Mouse (Mus musculus) thymus, adult 2 months (tissue): Measurements from ENCODE around the gene Lsamp. TPM values are rescaled to one million over a fixed set of nuclear protein-coding genes. Genes with fewer than 3 reads are reported as not detected.

Source experiments
- DNase-seq: peaks from one replicate; pipeline ENCODE4 v3.0.0; 2021
- H3K27ac ChIP-seq: fragments of 200-500 bp; 2 replicates; pipeline ENCODE4 v1.5.1; 2012; ENCODE audit warnings: low read length, control low read depth; ENCODE audit not compliant: control insufficient read depth, insufficient read depth
- H3K27me3 ChIP-seq: fragments of 200-500 bp; 2 replicates; pipeline ENCODE4 v1.6.1; 2012; ENCODE audit warnings: mild to moderate bottlenecking, low read length, moderate library complexity, mixed read lengths; ENCODE audit not compliant: control insufficient read depth, insufficient read depth
- H3K36me3 ChIP-seq: fragments of 200-500 bp; 2 replicates; pipeline ENCODE4 v1.6.1; 2012; ENCODE audit warnings: mild to moderate bottlenecking, low read length, moderate library complexity; ENCODE audit not compliant: control insufficient read depth, insufficient read depth
- H3K4me1 ChIP-seq: fragments of 200-500 bp; replicated peaks from 2 replicates; pipeline ENCODE4 v1.6.1; 2012; ENCODE audit warnings: low read length; ENCODE audit not compliant: control insufficient read depth, insufficient read depth
- H3K4me3 ChIP-seq: fragments of 200-500 bp; 2 replicates; pipeline ENCODE4 v1.5.1; 2012; ENCODE audit warnings: mild to moderate bottlenecking, low read length, control low read depth, moderate library complexity; ENCODE audit not compliant: control insufficient read depth, insufficient read depth
- CTCF ChIP-seq: fragments of 200-500 bp; IDR thresholded peaks from 2 replicates; pipeline ENCODE4 v1.5.1; 2012; ENCODE audit warnings: mild to moderate bottlenecking, control low read depth, low read length, moderate library complexity, borderline replicate concordance; ENCODE audit not compliant: control insufficient read depth, poor library complexity, insufficient read depth; ENCODE audit errors: extremely low read depth
- POLR2A ChIP-seq: fragments of 200-500 bp; IDR thresholded peaks from 2 replicates; pipeline ENCODE4 v1.6.1; 2012; ENCODE audit warnings: mild to moderate bottlenecking, low read length, control low read depth, moderate library complexity; ENCODE audit not compliant: control insufficient read depth, poor library complexity, insufficient read depth; ENCODE audit errors: extremely low read depth
- WGBS: fragments of 180-500 bp; shearing (Covaris S2); methylation state at CpG from one replicate; pipeline ENCODE4 v1.1.7; 2018; 5-methylcytosine and 5-hydroxymethylcytosine counted together
- polyA plus RNA-seq: library from polyadenylated mRNA; depleted of rRNA; stranded (reverse); fragments of >200 nt; gene quantifications from 2 replicates; pipeline ENCODE4 v1.2.3, GENCODE M21; 2012

The Lsamp gene
- polyA plus RNA-seq, 1 experiment, result 0.36 TPM

GRCm38 (mm10) chr16:41510915-41511552, 1526.9 kb downstream of the Lsamp start:
- no peaks in the 10 kb centered on the region for H3K36me3 ChIP-seq
- no peaks in the 10 kb centered on the region for H3K4me1 ChIP-seq
- no peak overlapping the region for H3K27ac ChIP-seq
- 70% methylated on average over 6 of the region's 6 CpGs for WGBS
- DNase-seq, result no peak
- H3K4me3 ChIP-seq, result no peak overlapping the region
- no peaks in the 10 kb centered on the region for H3K27me3 ChIP-seq
- TF ChIP-seq CTCF (no peak), POLR2A (no peak)

DNA sequence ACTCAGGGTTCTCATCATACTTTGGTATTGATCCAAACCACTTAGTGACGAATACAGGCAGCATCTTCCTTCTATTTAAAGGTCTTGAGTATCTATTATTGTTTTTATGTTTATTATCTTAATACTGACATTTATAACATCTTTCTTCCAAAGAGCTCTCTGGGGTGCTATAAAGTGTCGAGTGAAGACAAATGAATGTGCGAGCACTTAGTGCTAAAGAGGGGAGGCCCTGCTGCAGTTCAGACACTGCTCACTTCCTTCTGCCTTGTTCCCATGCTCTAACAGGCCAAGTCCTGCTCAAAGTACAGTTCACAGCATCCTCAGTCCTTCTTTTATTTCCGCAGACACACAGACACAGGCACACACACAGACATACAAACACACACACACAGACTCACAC, 1537.4 kb downstream of the Lsamp start:
- no peaks in the 10 kb centered on the region for H3K4me1 ChIP-seq
- no peak for DNase-seq
- no peak overlapping the region for H3K27ac ChIP-seq
- H3K27me3 ChIP-seq, result no peaks in the 10 kb centered on the region
- no peaks in the 10 kb centered on the region for H3K36me3 ChIP-seq
- 76% methylated on average over 4 of the region's 4 CpGs for WGBS
- no peak overlapping the region for H3K4me3 ChIP-seq
- TF ChIP-seq POLR2A (no peak), CTCF (no peak)

GRCm38 (mm10) chr16:41524266-41524665, 1540.1 kb downstream of the Lsamp start:
- no peaks in the 10 kb centered on the region for H3K4me1 ChIP-seq
- no peak for DNase-seq
- 76% methylated on average over 10 of the region's 10 CpGs for whole genome bisulfite sequencing
- H3K27ac ChIP-seq, result no peak overlapping the region
- no peaks in the 10 kb centered on the region for H3K36me3 ChIP-seq
- no peaks in the 10 kb centered on the region for H3K27me3 ChIP-seq
- H3K4me3 ChIP-seq, result no peak overlapping the region
- TF ChIP-seq CTCF (no peak), POLR2A (no peak)

DNA sequence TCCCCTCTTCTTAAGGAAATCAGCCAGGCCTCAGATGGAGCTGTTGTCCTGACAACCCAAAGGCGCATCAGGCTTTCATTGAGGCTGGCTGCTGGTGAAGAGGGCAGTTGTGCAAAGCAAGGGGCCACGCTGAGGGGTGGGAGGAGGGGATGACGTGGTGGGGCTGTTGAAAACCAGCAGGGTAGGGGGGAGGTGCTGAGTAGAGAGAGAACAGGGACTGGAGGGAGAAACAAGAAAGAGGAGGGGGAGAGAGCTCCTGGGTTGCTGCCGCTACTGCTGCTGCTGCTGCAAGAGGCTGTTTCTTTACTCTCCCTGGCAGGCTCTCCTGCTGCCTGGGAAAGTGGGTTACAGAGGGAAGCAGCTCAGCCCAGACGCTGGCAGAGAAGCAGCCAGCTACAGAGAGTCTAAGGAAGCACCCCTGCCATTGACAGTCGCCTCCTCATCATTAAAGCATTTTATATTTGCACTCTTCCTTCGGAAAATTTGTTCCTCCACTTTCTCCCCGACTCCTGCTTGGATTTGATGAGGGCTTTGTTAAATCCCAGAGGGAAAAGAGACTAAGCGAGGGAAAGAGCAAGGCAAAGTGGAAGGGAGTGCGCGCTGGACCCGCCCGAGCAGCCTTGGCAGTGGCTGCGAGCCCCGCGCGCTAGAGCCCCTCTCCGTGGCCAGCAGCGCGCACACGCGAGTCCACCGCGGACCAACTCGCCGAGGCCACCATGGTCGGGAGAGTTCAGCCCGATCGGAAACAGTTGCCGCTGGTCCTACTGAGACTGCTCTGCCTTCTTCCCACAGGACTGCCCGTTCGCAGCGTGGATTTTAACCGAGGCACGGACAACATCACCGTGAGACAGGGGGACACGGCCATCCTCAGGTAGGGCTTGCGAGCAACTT, 1548.7 kb downstream of the Lsamp start:
- DNase-seq, result no peak
- TF ChIP-seq CTCF, result no peak
- no peak for TF ChIP-seq POLR2A
- Histone ChIP-seq H3K4me3 (no peak overlapping the region), H3K36me3 (no peaks in the 10 kb centered on the region), H3K4me1 (no peaks in the 10 kb centered on the region), H3K27ac (no peak overlapping the region), H3K27me3 (no peaks in the 10 kb centered on the region)
- 6% methylated on average over 38 of the region's 38 CpGs for WGBS

DNA sequence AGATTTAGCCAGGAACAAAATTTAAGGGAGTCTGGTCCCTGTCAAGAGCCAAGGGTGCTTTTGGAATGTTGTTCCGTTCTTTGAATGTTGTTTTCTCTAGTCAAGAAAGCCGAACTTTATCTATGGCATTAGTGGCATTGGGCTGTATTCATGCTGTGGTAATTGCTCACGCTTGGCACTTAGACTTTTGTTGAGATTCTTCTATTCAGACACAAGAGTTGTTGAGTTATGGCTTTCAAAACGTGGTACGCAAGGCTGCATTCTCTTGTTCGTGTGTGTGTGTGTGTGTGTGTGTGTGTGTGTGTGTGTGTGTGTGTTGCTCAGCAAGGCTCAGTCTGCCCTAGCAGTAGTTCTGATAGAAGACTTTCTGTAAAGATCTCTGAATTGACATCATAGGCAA, 1549.5 kb downstream of the Lsamp start:
- TF ChIP-seq POLR2A, result no peak
- TF ChIP-seq CTCF, result no peak
- no peak overlapping the region for H3K4me3 ChIP-seq
- H3K36me3 ChIP-seq, result no peaks in the 10 kb centered on the region
- WGBS, result 36% methylated on average over 6 of the region's 6 CpGs
- H3K4me1 ChIP-seq, result no peaks in the 10 kb centered on the region
- no peak for DNase-seq
- H3K27me3 ChIP-seq, result no peaks in the 10 kb centered on the region
- H3K27ac ChIP-seq, result no peak overlapping the region

- Histone ChIP-seq H3K27ac (no peak overlapping the region), H3K36me3 (no peaks in the 10 kb centered on the region), H3K27me3 (no peaks in the 10 kb centered on the region), H3K4me3 (no peak overlapping the region), H3K4me1 (no peaks in the 10 kb centered on the region)
- TF ChIP-seq CTCF (no peak), POLR2A (no peak)
- 75% methylated on average over 1 of the region's 1 CpGs for WGBS
- no peak for DNase-seq
These were observed 1551.6 kb downstream of the Lsamp start for GRCm38 (mm10) chr16:41535806-41536205.

DNA sequence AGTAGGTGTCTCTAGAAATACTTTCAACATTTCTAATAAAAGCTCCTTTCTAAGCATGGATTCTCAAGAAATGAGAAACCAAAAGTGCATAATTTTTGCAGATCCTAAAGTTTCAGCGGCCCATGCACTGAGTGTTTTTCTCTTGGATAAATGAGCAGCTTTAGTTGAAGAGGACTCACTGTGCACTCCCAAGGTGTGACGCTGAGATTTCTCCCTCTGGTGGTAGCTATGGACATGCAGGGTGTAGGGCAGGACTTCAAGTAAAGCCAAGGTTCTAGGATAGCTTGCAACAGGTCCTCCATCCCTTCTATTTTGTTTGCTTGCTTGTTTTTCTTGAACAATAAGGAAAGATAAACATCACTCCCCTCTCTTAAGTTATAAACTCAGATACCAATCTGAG, 1558.5 kb downstream of the Lsamp start:
- Histone ChIP-seq H3K4me1 (no peaks in the 10 kb centered on the region), H3K36me3 (no peaks in the 10 kb centered on the region), H3K4me3 (no peak overlapping the region), H3K27ac (no peak overlapping the region), H3K27me3 (no peaks in the 10 kb centered on the region)
- TF ChIP-seq CTCF, result no peak
- TF ChIP-seq POLR2A, result no peak
- WGBS, result 40% methylated on average over 2 of the region's 2 CpGs
- no peak for DNase-seq
